Mouse (Mus musculus): ENCODE results near the gene Gm49373.

GRCm38 (mm10) chr9:21117073-21117472, 44.2 kb upstream of the Gm49373 start:
- TF ChIP-seq POLR2A (IDR thresholded peaks at IDR 0.05; ENCODE audit: extremely low read depth, insufficient read depth, low read length) (no peak), CTCF (IDR thresholded peaks at IDR 0.05; ENCODE audit: extremely low read depth, insufficient read depth, low read length) (no peak)
